Mouse (Mus musculus): ENCODE data around the gene Sik1. TPM values are rescaled to one million over a fixed set of nuclear protein-coding genes. Genes with fewer than 3 reads are reported as not detected.

The Sik1 gene
- polyA plus RNA-seq, 2 experiments from 2014 or later: 2.0 to 4.2 TPM

DNA sequence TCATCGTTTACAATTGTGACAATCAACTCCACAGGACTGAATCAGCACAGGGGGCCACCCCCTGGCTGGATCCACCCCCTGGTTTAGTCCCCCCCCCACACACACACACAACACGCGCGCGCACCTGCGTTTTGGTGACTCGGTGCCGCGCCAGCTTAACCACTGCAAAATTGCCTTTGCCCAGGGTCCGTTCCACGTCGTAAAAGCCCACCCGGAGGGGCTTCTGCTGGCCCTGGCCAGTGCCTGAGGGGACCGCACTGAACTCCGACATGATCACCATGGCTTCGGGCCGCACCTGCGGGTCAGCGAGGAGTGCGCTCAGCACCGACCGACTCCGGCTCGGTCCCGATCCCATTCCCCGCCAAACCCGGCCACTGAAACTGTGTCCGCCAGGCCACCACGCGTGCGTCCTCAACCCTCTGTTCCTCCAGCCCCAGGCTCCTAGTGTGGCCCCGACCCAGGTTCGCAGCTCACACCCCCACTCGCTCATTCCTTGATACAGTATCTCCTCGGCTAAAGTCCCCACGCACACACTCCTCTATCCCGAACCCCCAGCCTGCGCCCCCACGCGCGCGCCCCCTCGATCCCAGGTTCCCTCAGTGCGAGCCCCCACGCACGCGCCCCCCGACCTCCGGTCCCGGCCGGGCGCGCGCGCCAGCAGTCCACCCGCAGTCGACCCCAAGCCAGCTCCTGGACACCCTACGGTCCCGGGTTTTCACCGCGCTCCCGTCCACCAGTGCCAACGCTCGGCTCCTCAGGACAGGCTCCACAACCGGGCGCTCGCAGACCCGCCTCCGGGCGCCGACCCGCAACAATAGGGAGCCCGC, 621 bp downstream of the Sik1 start:
- peak; percentile 42 for ATAC-seq

DNA sequence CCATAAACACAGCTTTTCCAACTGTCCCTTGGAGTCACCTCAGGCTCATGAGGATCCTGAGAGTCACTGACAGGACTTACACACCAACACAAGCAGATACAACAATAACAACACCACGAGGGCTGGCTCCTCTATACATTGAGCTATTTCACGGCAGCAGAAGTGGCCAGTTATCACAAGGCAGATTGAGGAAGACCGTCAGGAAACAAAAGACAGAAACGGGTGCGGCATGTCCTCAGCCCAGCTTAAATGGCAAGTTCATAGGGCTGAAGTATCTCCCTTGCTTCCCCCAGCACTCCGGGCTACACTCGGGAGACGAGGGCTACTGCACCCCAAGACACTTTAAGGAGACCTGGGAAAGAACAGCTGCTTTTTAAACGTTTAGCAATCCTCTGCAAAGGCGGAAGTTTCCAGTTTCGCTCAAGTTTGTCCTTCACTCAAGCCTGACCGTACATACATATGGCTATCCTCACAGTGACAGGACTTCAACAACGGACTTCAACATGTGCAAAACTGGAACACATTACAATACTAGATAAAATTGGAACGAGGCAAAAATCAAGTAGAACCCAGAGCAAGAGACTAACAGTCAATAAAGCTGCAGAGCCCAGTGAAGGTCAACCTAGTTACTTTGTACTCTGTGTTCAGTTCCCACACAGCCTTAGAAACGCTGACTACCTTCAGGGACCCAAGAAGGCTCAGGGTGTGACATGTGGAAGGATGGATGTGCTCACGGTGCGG, 2.0 kb downstream of the Sik1 start:
- ATAC-seq: no peak

DNA sequence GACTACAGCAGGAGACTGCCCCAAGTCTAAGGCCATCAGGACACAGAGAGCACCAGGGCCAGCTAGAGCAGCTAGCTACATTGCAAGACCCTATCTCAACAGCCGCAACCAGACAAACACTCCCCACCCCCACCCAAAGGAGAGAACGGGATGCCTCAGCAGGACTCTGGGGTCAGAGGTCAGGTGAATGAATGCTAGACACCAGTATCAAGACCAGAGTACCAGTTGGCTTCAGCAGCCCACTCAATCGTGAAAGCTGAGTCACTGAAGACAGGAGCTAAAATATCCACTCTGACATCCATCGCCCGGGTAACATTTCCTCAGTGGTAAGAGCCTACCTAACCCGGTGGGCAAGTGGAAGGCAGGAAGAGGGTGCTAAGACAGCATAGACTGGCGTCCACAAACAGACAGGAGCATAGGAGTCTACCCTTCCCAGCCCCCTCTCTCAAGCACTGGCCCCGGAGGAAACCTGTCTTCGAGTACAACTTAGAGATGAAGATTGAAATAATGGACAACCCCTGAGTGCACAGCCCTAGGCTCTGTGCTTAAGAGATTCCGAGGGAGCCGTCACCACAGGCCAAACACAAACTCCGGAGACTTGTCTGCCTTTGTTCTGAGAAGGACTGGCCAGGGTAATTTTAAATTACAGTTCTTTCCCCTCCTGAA, 2.7 kb downstream of the Sik1 start:
- no peak for ATAC-seq

- ATAC-seq: no peak
Observed at GRCm38 (mm10) chr17:31851816-31852476, 3.7 kb downstream of the Sik1 start.

DNA sequence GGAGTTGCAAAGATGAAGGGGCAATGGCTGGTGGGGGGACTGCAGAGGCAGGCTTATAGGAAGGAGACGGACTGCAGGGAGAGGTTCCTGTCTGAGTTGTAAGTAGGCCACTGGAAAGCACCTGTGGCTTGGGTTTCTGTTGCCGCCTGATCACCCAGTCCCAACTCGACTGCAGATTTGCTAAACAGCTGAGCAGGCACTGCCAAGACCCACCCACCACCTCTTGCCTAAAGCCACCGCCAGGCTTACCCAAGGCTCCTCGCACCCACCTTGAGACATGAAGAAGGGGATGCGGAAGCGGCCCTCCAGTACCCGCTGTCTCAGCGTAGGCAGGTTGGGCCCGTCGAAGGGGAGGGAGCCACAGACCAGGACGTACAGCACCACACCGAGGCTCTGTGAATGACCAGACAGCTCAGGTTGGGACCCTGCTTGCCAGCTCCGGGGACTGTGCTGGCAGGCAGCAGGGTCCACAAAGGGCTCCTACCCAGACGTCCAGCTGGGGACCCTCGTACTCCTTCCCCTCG, 5.1 kb downstream of the Sik1 start:
- ATAC-seq: peak; percentile 18

DNA sequence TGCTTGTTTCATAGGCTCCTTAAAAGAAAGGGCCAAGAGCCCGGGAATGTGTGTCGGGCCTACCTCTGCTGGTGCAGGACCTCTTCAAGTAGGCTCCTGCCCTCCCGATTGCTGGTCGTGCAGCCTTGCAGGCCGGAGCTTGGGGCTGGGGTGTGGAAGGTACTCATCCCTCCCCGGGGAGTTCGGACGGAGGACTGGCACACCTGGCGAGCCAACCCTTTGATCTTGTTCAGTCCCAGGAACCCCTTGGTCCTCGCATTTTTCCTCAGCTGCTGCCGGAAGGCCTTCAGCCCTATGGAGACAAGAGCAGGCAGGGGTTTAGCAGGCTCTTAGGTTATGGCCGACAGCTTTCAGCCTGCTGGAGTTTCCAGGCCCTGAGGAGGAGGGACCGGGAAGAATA, 8.6 kb downstream of the Sik1 start:
- no peak for ATAC-seq

DNA sequence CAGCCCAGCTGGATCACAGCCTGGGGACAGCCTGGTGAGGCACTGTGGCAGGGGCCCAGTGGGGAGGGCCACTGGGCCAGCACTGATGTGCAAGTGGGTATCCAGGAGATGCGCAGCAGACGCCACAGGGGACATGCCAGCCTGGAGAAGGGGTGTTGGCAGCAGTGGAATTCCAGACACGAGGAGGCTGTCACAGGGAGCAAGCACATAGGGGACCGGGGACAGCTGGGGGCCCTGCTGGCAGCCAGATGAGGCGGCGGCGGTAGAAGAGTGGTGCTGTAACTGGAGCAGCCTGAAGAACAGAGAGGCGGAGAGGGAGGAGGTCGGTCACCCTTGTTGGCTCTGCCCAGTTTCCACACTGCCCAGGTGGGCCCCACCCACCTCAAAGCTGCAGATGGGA, 9.3 kb downstream of the Sik1 start:
- no peak for ATAC-seq

- no peak for ATAC-seq
Observed at GRCm38 (mm10) chr17:31843891-31844290, 11.7 kb downstream of the Sik1 start.

- ATAC-seq: no peak
Observed at GRCm38 (mm10) chr17:31842930-31843822, 12.4 kb downstream of the Sik1 start.

- ATAC-seq: no peak
Observed at GRCm38 (mm10) chr17:31841842-31842611, 13.6 kb downstream of the Sik1 start.

DNA sequence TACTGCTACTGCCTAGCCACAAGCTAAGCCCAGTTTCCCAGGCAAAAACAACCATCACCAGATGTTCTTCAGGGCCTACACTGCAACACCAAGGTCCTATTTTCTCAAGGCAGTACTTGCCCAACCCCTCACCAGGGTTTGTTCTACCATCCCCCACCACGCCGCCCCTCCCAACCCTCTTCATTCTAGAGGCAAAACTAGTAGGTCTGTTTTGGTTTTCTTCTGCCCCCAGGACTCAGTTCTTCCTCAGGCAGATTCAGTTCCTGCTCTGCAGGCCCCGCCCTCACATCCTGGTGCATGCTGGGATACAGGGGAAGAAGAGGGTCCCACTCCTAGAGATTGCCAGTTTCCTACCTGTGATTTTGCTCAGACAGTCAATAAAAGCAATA, 14.2 kb downstream of the Sik1 start:
- ATAC-seq: no peak

DNA sequence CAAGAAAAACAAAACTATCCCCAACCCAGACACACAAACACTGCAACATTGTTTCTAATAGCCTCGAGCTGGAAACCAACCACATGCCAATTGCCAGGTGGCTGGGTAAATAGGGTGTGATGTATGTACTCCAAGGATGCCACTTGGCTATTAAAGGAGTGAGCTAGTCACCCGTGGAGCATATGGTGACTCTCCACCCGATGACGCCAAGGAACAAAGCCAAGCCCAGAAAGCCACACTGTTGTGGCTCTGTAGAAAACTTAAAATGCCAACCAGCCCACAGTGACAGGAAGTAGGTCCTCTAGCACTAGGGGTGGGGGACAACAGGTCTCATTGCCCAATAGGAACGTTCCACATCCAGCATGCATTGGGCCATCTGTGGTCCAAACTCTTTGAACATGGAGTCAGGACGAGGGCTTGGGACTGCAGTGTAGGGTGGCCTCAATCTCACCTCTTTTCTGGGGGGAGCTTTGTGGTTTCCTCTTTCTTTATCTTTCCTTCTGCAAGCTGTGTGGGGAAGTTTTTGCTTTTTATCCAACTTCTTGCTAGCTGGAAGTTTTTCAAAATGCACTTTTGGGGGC, 15.1 kb downstream of the Sik1 start:
- peak; percentile 88 for ATAC-seq

- no peak for ATAC-seq
Observed at GRCm38 (mm10) chr17:31836772-31837171, 18.8 kb downstream of the Sik1 start.

DNA sequence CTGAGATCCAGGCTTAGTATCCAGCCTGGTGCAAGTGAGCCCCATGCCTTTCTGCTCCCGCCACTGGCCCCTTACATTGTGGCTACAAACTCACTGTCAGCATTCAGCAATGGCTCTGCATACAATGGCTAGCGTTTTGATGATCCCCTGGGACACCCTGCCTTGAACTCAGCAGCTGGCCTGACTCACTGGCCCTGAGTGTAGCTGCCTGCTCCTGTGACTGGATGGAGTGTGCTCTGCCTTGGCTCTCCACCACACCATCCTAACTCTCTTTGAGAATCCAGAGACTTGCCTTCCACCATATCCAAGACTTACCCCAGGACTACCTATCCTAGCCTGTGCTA, 19.4 kb downstream of the Sik1 start:
- ATAC-seq: no peak

GRCm38 (mm10) chr17:31835528-31836263, 19.9 kb downstream of the Sik1 start:
- ATAC-seq: no peak

DNA sequence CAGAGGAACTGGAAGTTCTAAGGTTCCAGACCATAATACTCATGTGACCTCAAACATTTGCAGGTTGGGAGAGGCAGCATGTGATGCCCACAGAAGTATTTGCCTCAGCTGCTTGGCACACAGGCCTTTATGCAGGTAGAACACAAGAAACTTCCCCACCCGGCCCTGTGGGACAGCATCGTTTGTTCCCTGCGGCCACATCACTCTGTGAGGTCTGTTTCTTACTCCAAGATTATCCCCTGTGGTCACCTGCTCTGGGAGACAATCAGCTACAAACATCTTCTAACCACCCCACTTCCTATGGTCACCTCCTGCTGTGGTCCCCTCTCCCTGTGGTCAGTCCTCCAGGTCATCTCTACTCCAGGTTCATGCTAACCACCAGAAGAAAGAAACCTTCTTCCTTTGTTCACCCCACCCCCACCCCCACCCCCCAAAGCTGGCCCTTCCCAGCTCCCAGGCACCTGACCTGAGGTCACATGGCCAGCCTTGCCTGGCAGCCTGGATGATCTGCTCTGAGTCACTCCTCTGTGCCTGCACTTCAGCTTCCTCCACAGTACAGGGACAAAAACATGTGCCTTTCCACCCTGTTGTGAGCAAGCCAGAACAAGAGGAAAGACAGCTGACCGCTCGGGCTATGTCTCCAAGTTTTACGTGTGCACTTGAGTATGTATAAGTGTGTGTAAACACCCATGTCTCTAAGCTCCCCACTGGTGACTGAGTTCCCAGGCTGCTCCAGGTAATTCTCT, 21.1 kb downstream of the Sik1 start:
- ATAC-seq: no peak

DNA sequence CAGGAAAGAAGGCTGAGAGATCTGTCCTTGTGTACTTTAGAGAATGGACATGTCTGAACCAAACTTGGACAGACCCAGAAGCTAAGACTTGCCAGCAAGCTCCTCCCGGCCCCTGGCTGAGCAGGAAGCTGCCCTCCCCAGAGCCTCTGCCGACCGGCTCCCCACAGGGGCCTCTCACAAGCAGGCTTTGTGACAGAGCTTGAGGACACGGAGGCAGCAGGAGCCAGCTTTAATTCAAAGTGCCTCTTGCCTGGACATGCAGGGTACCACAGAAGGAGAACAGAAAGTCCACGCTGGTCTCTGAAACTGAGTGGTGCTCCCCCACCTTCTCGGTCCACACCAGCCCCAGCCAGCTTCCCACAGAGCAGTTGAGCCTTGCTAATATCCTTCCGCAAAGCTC, 21.9 kb downstream of the Sik1 start:
- no peak for ATAC-seq

- no peak for ATAC-seq
Observed at GRCm38 (mm10) chr17:31832577-31832964, 23.0 kb downstream of the Sik1 start.

Data from CD4-positive, CD25-positive, alpha-beta regulatory T cell, adult 4 months (primary cell).